Mouse (Mus musculus) cerebellum, postnatal 4 days (tissue): ENCODE measurements around the gene Clpsl2.
A peak's percentile ranks its signal among the peaks of the same experiment; 100 is the strongest.
"Not testable (repeated sequence)": the region's sequence is repeated elsewhere in the genome, so short reads cannot be mapped to it uniquely, and the experiment has no call there.

Experiments used
- DNase-seq, 2 experiments: peaks; one replicate each; pipeline ENCODE4 v3.0.0; 2022; ENCODE audit warnings: low spot score in 2 of 2, mixed read lengths in 1 of 2

Gene Clpsl2

GRCm38 (mm10) chr17:28521071-28521726 lies 28.0 kb upstream of the Clpsl2 start:
- DNase-seq = no peak

GRCm38 (mm10) chr17:28521920-28522319 lies 27.3 kb upstream of the Clpsl2 start:
- DNase-seq = no peak

- peak; percentile 61 to 75 for DNase-seq
These were observed 26.4 kb upstream of the Clpsl2 start for GRCm38 (mm10) chr17:28522623-28523354.

GRCm38 (mm10) chr17:28523355-28524008 lies 25.7 kb upstream of the Clpsl2 start:
- DNase-seq = no peak

- DNase-seq = no peak
These were observed 25.1 kb upstream of the Clpsl2 start for GRCm38 (mm10) chr17:28524009-28524695.

- DNase-seq = no peak
These were observed 24.3 kb upstream of the Clpsl2 start for GRCm38 (mm10) chr17:28524831-28525430.

- DNase-seq = no peak
These were observed 21.8 kb upstream of the Clpsl2 start for GRCm38 (mm10) chr17:28527184-28528042.

- peak; percentile 78 to 89 for DNase-seq
These were observed 21.2 kb upstream of the Clpsl2 start for GRCm38 (mm10) chr17:28528043-28528351.

GRCm38 (mm10) chr17:28529116-28529515 lies 20.1 kb upstream of the Clpsl2 start:
- DNase-seq = no peak

GRCm38 (mm10) chr17:28530506-28530905 lies 18.7 kb upstream of the Clpsl2 start, which contains the start of gene Armc12:
Armc12 (plus strand) TSS chr17:28530806.
- no peak for DNase-seq

GRCm38 (mm10) chr17:28531946-28532345 lies 17.3 kb upstream of the Clpsl2 start:
- DNase-seq = no peak

GRCm38 (mm10) chr17:28532557-28532956 lies 16.7 kb upstream of the Clpsl2 start:
- DNase-seq = no peak

- no peak for DNase-seq
These were observed 15.9 kb upstream of the Clpsl2 start for GRCm38 (mm10) chr17:28533327-28533726.

GRCm38 (mm10) chr17:28537881-28538280 lies 11.3 kb upstream of the Clpsl2 start:
- no peak for DNase-seq

GRCm38 (mm10) chr17:28546925-28547324 lies 2.3 kb upstream of the Clpsl2 start:
- no peak for DNase-seq

GRCm38 (mm10) chr17:28548550-28548949 lies 661 bp upstream of the Clpsl2 start:
- no peak for DNase-seq

- peak; percentile 70 to 80 for DNase-seq
These were observed 4.0 kb downstream of the Clpsl2 start for GRCm38 (mm10) chr17:28553040-28553793.

- DNase-seq = not testable (repeated sequence)
These were observed 4.8 kb downstream of the Clpsl2 start for GRCm38 (mm10) chr17:28554021-28554420.

- DNase-seq = no peak
These were observed 7.6 kb downstream of the Clpsl2 start for GRCm38 (mm10) chr17:28556635-28557396.
